Mouse (Mus musculus): ENCODE measurements around the gene Arglu1. TPM values are rescaled to one million over a fixed set of nuclear protein-coding genes. Genes with fewer than 3 reads are reported as not detected.

The Arglu1 gene
- polyA plus RNA-seq, 1 experiment: 109 TPM

DNA sequence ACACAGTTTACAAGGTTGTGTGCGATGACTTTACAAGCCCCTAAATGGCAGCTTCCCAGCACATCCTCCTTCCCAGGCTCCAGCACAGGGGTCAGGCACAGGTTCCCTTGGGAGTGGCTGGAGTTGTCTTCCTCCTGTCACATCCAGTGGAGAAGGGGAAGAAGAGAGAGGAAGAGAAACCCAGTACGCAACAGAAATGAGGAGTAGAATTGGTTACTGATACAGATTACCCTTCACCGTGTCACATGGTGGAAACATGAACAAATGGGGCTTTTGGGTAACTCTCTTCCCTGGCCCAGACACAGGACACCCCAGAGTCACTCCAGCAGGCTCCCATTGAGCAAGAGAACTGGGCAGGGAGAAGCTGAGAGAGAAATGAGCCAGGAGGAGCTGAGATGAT, 40.8 kb downstream of the Arglu1 start:
- no peak for TF ChIP-seq GATA1 (IDR thresholded peaks at IDR 0.05; ENCODE audit: low read length)

DNA sequence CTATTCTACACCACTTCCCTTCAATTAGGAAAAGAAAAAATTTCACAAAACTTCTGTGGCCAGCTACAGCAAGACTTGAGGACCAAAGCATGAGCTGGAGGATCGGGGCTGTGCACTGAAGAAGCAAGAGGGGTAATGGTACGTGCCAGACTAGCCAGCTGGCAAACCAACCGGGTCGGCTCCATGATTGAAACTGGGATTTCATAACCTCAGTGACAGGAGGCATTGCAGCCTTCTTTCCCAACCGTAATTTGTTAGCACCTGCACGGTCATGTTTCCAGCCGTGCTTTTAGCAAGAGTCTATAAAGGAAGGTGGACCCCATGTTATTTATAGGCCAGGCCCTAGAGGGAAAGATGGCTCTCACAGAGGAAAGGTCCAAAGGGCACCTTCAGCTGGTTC, 41.6 kb downstream of the Arglu1 start:
- no peak for TF ChIP-seq GATA1 (IDR thresholded peaks at IDR 0.05; ENCODE audit: low read length)

DNA sequence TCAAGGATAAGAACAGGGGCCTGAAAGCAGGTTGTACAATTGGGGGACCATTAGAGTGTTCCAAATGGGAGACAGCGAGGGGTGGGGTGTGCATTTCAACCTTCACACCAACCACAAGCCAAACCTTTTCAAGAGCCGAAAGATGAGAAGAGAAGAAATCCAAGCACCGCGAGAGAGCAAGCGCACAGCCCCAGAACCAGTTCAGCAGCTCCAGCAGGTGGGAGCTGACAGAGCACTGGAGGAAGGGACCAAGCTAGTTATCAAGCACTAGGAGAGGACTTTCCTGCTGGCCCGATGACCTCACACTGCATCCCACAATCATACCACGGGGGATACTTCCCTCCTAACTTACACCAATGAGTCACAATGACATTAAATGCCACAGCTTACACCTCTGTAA, 42.5 kb downstream of the Arglu1 start:
- no peak for TF ChIP-seq GATA1 (IDR thresholded peaks at IDR 0.05; ENCODE audit: low read length)

DNA sequence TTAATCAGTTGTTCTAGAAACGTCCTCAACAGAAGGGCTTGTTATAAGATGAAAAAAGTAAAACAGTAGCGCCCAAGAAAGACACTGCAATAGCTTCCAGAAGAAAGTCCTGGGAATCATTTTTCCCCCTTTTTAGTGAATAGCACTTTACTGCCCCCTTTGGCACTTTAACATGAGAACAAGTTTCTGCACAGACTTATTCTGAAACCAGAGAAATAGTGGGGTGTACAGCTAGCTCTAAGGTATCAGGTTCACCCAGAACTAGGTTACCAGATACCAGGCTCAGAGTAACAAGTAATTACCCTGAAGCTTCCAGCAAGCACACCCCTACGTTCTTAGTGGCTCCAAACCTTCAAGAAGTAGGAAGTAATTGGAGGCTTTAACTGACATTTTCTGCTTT, 43.0 kb downstream of the Arglu1 start:
- TF ChIP-seq GATA1 (IDR thresholded peaks at IDR 0.05; ENCODE audit: low read length): no peak

DNA sequence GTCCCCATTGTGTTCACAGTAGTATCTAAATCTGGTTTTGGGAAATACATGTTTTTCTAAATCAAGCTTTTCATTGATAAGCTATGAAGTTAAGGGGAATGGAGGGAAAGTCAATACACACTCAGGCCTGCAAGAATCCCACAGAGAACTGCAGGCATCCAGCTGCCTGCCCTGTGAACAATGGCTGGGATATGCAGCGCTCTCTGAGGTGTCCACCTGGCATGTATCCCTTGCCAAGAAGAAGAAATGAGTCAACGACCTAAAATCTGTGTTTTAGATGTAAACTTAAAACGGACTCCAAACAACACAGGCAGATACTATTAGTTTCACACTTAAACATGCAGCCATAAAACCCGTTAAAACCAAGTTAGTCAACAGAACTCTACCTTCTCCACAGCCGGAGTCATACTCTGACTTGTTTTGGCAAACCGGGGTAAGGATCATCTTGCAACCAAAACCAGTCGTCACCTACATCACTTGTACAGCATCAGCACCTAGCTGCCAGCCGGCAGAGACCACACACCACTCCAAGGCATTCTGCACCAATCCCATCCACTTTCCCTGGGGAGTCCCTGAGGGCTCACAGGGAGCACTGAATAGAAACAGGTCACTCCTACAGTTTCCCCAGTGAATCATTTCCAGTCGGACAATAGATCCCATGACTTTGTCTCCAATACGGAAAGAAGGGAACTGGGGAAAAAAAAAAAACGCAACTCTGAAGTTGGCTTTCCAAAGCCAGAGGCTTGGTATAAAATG, 46.0 kb downstream of the Arglu1 start:
- no peak for TF ChIP-seq GATA1 (IDR thresholded peaks at IDR 0.05; ENCODE audit: low read length)

DNA sequence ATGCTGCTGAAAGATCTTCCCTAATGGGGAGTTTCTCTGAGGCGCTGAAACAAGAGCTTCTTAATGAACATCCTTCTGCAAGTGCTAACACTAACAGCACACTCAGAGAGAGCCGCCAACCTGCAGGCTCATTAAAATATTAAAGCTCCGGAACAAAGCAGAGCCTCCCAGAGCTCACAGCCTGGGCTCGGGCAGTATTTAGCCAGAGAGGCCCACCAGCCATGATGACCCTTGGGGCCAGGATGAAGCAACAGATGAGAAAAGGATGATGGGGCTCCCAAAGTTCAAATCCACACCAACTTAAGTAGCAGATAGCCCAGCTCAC, 50.1 kb downstream of the Arglu1 start:
- TF ChIP-seq GATA1 (IDR thresholded peaks at IDR 0.05; ENCODE audit: low read length): no peak

DNA sequence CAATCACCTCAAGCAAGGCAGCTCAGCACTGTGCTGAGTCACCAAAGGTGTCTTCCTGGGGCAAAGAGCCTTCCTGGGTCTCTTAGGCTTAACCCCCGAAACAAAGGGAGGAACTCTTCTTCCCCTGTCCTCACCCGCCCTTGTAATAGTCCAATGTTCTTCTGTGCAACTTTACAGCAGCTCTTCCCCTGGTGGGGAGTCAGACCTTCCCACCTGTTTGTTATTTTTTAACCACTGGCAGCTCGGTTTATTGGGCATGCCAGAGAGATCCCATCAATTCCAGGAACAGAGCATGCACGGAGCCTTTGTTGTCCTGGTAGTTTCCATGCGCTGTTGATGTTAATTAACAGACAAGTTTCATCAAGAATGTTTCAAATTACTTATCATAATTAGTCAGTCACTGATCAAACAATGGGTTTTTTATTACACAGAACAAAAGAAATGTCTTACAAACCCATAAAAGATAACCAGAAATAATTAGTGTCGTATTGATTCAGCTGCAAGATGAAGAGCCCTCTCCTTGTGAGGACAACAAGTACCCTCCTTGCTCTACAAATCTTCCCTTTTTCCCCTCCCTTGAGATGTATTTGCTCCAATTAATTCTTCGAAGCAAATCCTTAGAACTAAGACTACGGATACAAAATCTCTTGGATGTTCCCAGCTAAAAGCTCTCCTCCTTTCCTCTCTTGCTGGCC, 50.6 kb downstream of the Arglu1 start:
- no peak for TF ChIP-seq GATA1 (IDR thresholded peaks at IDR 0.05; ENCODE audit: low read length)

DNA sequence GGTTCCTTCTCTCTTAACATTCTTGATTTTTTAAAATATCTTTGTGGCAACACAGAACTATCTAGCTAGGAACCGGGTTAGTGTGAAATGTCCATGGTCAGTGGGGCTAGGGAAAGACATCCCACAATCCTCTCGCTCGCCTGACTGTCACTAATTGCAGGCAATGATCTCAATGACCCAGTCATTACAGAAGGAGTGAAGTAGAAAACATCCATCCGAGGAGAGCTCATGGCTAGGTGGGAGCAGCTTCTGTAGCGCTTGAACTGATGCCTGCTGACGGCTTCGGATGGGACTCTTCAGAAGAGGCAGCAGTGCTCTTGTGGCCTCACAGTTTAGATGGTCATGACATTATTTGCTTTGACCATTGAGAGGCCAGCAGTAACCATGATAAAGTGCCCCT, 58.9 kb downstream of the Arglu1 start:
- no peak for TF ChIP-seq GATA1 (IDR thresholded peaks at IDR 0.05; ENCODE audit: low read length)

DNA sequence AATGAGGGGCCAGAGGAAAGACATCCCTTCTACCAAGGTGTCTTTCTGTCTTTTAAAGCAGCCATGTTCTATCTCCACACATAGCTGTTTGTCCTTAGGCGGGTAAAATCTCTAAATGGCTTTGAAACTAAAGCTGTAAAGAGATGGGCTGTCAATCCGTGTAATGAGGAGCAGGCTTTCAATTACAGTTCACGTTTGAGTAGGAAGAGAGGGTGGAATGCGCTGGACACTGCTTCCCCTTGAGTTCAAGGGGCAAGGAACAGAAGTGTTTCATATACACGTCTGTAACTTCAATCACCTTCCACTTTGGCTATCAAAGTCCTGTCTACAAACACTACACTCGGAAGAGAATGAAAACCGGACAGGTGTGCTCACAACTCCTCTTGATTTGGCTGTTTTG, 66.3 kb downstream of the Arglu1 start:
- TF ChIP-seq GATA1 (IDR thresholded peaks at IDR 0.05; ENCODE audit: low read length): no peak

DNA sequence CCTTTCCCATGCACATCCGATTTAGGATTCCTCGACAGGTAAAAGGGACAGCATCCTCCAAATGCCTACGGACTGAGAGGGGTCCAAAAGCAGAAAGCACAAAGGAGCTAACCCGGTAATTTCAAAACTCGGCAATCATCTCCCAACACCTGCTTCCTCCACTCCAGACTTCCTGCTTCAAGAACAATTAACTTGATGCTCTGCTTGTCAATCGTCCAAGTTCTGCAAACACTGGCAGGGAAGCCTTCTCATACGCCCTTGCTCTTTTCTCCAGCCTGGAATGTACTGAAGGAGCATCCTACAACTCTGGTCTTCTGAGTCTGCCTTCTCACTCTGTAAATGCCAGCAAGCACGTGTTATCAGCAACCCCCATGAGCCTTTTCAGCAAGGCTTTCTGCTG, 66.8 kb downstream of the Arglu1 start:
- TF ChIP-seq GATA1 (IDR thresholded peaks at IDR 0.05; ENCODE audit: low read length): no peak

DNA sequence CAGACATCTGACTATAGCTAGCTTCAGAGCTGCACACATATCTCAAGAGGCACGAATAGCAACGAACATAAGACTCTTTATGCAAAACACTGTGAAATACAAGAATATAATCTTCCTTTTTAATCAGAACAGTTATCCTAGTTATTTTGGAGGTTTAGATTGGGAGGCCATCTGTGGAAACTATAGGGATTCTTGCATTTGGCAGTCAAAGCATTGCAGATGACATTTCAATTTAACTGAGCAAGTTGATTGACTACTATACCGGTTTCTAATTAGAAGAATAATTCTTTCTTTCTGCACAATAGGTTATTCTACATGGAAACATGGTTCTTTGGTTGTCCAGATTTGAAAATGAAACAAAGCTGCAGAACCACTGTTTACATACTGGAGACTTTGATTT, 67.8 kb downstream of the Arglu1 start:
- TF ChIP-seq GATA1 (IDR thresholded peaks at IDR 0.05; ENCODE audit: low read length): no peak

DNA sequence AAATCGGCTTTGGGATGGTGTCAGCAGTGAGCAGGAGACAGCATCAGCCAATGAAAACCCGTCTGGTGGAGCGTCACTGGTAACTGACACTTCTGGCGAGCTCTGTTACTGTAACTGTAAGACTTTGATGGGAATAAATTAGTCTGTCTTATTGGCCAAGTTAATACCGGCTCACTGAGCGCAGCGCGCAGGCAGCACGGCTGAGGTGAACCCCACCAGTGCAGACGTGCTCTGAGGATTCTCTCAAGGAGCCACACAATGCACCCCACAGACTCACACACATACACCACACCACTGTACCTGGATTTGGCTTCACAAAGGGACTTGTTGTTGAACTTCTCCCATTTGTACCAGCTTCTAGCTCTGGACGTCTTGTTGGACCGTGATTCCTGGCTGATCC, 68.3 kb downstream of the Arglu1 start:
- no peak for TF ChIP-seq GATA1 (IDR thresholded peaks at IDR 0.05; ENCODE audit: low read length)

DNA sequence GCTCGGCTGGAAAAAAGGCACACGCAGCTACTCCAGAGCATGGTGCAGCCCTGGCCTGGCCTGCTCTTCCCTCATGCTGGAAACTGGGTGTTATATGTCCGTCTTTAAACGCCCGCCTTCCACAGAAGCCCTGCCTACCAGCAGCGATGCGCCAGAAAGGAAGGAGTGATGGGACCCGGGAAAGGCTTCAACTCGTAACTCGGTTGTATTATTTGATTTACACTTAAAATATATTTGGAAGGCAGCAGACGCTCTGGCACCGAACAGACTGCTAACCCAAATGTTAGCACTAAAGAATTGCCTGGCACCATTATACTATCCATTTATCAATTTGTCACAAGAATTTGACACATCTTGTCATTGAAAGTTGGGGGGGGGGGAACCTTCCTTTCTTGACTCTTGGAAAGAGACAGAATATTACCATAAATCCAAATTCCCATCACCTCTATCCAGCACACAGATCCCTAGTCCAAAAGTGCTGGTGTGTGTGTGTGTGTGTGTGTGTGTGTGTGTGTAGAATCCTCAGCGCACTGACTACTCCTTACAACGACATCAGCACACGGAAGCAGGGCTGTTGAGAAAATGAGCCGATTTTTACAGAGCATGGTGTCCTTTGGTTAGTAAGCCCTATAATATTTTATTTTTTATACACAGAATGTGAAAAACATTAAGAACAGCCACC, 68.9 kb downstream of the Arglu1 start:
- TF ChIP-seq GATA1 (IDR thresholded peaks at IDR 0.05; ENCODE audit: low read length): no peak

DNA sequence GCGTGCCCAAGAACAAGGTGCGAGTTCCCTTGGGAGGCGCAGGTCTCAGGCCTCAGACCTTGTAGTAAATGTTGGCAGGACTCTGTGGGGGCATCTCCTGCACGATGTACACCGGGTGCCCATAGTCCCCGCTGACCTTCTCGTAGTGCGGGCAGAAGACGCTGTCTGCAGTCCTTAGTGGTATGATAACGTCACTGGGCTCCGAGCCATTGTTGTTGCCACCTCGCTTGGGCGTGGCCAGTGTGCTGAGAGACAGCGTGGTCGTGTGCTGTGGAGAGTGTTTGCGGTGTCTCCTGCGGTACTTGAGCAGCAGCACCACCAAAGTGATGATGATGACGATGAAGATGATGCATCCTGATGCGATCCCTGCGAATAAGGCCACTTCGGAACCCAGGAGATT, 69.8 kb downstream of the Arglu1 start:
- no peak for TF ChIP-seq GATA1 (IDR thresholded peaks at IDR 0.05; ENCODE audit: low read length)

DNA sequence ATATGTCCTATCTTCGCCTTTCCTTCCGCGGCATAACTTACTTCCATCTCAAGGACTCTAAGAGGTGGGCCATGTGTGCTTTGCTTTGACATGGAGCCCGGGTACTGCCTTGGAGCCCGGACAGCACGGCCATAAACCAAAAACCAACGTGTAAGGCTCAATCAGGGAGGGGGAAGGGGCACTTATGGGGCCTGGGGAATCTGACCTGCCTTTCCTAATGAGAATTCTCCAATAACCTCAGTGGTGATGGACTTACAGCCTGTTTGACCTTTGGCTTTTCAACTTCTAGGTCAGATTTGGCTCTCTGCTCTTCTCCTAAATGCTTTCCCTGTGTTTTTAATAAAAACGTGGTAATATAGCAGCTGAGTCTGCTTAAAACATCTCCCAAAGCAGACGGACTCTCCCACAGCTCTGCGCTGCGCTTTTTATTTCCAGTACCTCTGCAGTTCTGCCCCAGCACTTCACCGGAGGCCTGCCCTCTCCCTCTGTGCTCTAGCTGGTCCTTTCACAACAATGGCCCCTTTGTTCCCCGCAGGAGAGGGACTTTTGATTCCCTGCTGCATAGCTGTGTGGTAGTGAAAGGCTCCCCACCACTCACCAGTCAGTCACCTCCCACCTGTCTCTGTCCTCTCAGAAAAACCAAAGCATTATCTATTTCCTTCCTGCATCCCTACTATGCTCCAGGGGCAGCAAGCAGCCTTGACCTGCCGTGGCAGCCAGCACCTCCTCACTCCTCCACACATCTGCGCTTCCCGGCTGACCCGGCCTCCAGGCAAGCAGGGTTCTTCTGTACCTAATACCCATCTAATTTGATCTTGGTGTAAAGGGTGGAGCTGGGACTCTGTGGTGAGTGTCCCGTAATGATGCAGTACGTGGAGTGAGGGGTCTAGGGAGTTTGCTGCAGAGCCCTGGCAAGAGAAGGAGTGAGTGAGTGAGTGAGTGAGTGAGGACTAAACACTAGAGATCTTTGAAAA, 70.8 kb downstream of the Arglu1 start:
- no peak for TF ChIP-seq GATA1 (IDR thresholded peaks at IDR 0.05; ENCODE audit: low read length)

Other genes with a start within 250 kb of the Arglu1 start
- 0.28 and 0.37 TPM in 2 replicates for gene Efnb2, start 29.3 kb downstream of the Arglu1 start, polyA plus RNA-seq (2012)